Mouse (Mus musculus) CH12.LX (cell line): ENCODE results near the gene Sds. TPM values are rescaled to one million over a fixed set of nuclear protein-coding genes. Genes with fewer than 3 reads are reported as not detected.

ENCODE experiments used
- DNase-seq: peaks from one replicate; pipeline ENCODE4 v3.0.0-alpha.2; 2013; ENCODE audit errors: extremely low read depth
- H3K27ac ChIP-seq: 2 replicates; pipeline ENCODE4 v1.5.1; 2012; ENCODE audit warnings: low read depth, mild to moderate bottlenecking, control low read depth, moderate library complexity; ENCODE audit not compliant: insufficient read depth
- H3K27me3 ChIP-seq: replicated peaks from 2 replicates; pipeline ENCODE3; 2012; ENCODE audit warnings: inconsistent platforms
- H3K36me3 ChIP-seq, 2 experiments: replicated peaks in 1 of 2; 2 replicates each; pipeline versions ENCODE3 to v1.6.1; 2012; ENCODE audit warnings: inconsistent platforms in 1 of 2, low read length in 1 of 2, mild to moderate bottlenecking in 1 of 2, mixed read lengths in 1 of 2, moderate library complexity in 1 of 2; ENCODE audit not compliant: control insufficient read depth in 1 of 2, insufficient read depth in 1 of 2
- H3K4me1 ChIP-seq, 2 experiments: 2 replicates each; pipeline ENCODE4 v1.6.1; 2012; ENCODE audit warnings: inconsistent platforms in 1 of 2, moderate library complexity in 1 of 2; ENCODE audit not compliant: insufficient read depth in 2 of 2, control insufficient read depth in 1 of 2
- H3K4me2 ChIP-seq: 2 replicates; pipeline ENCODE4 v1.6.1; 2012; ENCODE audit warnings: low read depth, mild to moderate bottlenecking, control low read depth; ENCODE audit not compliant: poor library complexity, insufficient read depth, severe bottlenecking
- H3K4me3 ChIP-seq, 3 experiments: fragments of 150-350 bp in 1 of 3; sonication (generic) in 1 of 3; replicated peaks in 1 of 3; 2 replicates each; pipeline versions ENCODE3 to v1.5.1; 2011 to 2012; ENCODE audit warnings: low read depth in 2 of 3, low read length in 2 of 3, mild to moderate bottlenecking in 2 of 3, moderate library complexity in 2 of 3, control low read depth in 1 of 3, improper control_type of control experiment in 1 of 3, inconsistent platforms in 1 of 3, mixed read lengths in 1 of 3; ENCODE audit not compliant: poor library complexity in 1 of 3
- H3K79me2 ChIP-seq: replicated peaks from 2 replicates; pipeline ENCODE4 v1.6.1; 2012; ENCODE audit warnings: mild to moderate bottlenecking, moderate library complexity; ENCODE audit not compliant: control insufficient read depth, poor library complexity, insufficient read depth, severe bottlenecking; ENCODE audit errors: extremely low read depth
- H3K9ac ChIP-seq: 2 replicates; pipeline ENCODE4 v1.6.1; 2012; ENCODE audit warnings: low read depth, mild to moderate bottlenecking, control low read depth, moderate library complexity; ENCODE audit not compliant: insufficient read depth
- H3K9me3 ChIP-seq: replicated peaks from 2 replicates; pipeline ENCODE3; 2012; ENCODE audit warnings: low read length, inconsistent platforms, mixed read lengths
- BHLHE40 ChIP-seq: IDR thresholded peaks from 2 replicates; pipeline ENCODE4 v1.6.1; 2011; ENCODE audit warnings: mild to moderate bottlenecking, low read depth, low read length, improper control_type of control experiment
- CHD1 ChIP-seq: IDR thresholded peaks from 2 replicates; pipeline ENCODE4 v1.6.1; 2012; ENCODE audit warnings: low read depth, low read length, improper control_type of control experiment, inconsistent platforms
- CHD2 ChIP-seq: IDR thresholded peaks from 2 replicates; pipeline ENCODE4 v1.6.1; 2011; ENCODE audit warnings: low read length, improper control_type of control experiment
- CTCF ChIP-seq, 2 experiments: IDR thresholded peaks in 1 of 2; conservative IDR thresholded peaks in 1 of 2; 2 replicates each; pipeline ENCODE4 v1.5.1; 2011 to 2012; ENCODE audit warnings: low read depth in 2 of 2, low read length in 2 of 2, improper control_type of control experiment in 1 of 2, inconsistent platforms in 1 of 2, mild to moderate bottlenecking in 1 of 2, moderate library complexity in 1 of 2
- E2F4 ChIP-seq: IDR thresholded peaks from 2 replicates; pipeline ENCODE4 v1.6.1; 2011; ENCODE audit warnings: low read depth, low read length, improper control_type of control experiment; ENCODE audit not compliant: insufficient replicate concordance
- EP300 ChIP-seq: IDR thresholded peaks from 2 replicates; pipeline ENCODE4 v1.6.1; 2011; ENCODE audit warnings: low read length, improper control_type of control experiment
- ETS1 ChIP-seq: conservative IDR thresholded peaks from 2 replicates; pipeline ENCODE4 v1.6.1; 2012; ENCODE audit warnings: low read depth, mild to moderate bottlenecking, inconsistent platforms, low read length, improper control_type of control experiment, moderate library complexity
- GABPA ChIP-seq: IDR thresholded peaks from 2 replicates; pipeline ENCODE4 v1.6.1; 2012; ENCODE audit warnings: low read depth, low read length, improper control_type of control experiment, inconsistent platforms; ENCODE audit not compliant: insufficient replicate concordance
- JUND ChIP-seq: conservative IDR thresholded peaks from 2 replicates; pipeline ENCODE4 v1.6.1; 2011; ENCODE audit warnings: low read depth, low read length, improper control_type of control experiment
- MAX ChIP-seq: IDR thresholded peaks from 2 replicates; pipeline ENCODE4 v1.6.1; 2011; ENCODE audit warnings: low read length, improper control_type of control experiment
- MAZ ChIP-seq: IDR thresholded peaks from 2 replicates; pipeline ENCODE4 v1.6.1; 2012; ENCODE audit warnings: low read depth, mild to moderate bottlenecking, inconsistent platforms, low read length, improper control_type of control experiment, moderate library complexity
- MXI1 ChIP-seq: IDR thresholded peaks from 2 replicates; pipeline ENCODE4 v1.6.1; 2011; ENCODE audit warnings: mild to moderate bottlenecking, low read depth, low read length, improper control_type of control experiment
- POLR2A ChIP-seq: IDR thresholded peaks from 2 replicates; pipeline ENCODE4 v1.6.1; 2011; ENCODE audit warnings: low read depth, mild to moderate bottlenecking, improper control_type of control experiment, low read length
- RAD21 ChIP-seq: IDR thresholded peaks from 2 replicates; pipeline ENCODE4 v1.6.1; 2011; ENCODE audit warnings: low read depth, mild to moderate bottlenecking, low read length, improper control_type of control experiment, moderate library complexity
- RCOR1 ChIP-seq: conservative IDR thresholded peaks from 2 replicates; pipeline ENCODE4 v1.6.1; 2012; ENCODE audit warnings: low read depth, mild to moderate bottlenecking, inconsistent platforms, low read length, improper control_type of control experiment
- SIN3A ChIP-seq: IDR thresholded peaks from 2 replicates; pipeline ENCODE4 v1.6.1; 2012; ENCODE audit warnings: low read length, improper control_type of control experiment, inconsistent platforms
- SMC3 ChIP-seq: IDR thresholded peaks from 2 replicates; pipeline ENCODE4 v1.6.1; 2011; ENCODE audit warnings: low read depth, low read length, improper control_type of control experiment
- TCF12 ChIP-seq: IDR thresholded peaks from 2 replicates; pipeline ENCODE4 v1.6.1; 2014; ENCODE audit warnings: low read depth, mild to moderate bottlenecking, inconsistent platforms, low read length, improper control_type of control experiment
- ZKSCAN1 ChIP-seq: IDR thresholded peaks from 2 replicates; pipeline ENCODE4 v1.6.1; 2012; ENCODE audit warnings: low read depth, inconsistent platforms, low read length, improper control_type of control experiment, borderline replicate concordance
- ZMIZ1 ChIP-seq: IDR thresholded peaks from 2 replicates; pipeline ENCODE4 v1.6.1; 2012; ENCODE audit warnings: low read depth, mild to moderate bottlenecking, inconsistent platforms, low read length, improper control_type of control experiment
- dilution Hi-C: fragments of 300-500 bp; cut with MboI; formaldehyde crosslinking; loops from 2 replicates; pipeline ENCODE4 v1.14.3; 2020; ENCODE audit warnings: low sequenced_read_pairs; ENCODE audit not compliant: extremely low pct_unique_long_range_greater_than_20kb, extremely low pct_ligation_motif_present
- in situ Hi-C: fragments of 300-500 bp; cut with MboI; formaldehyde crosslinking; loops from 3 replicates; pipeline ENCODE4 v1.14.3; 2019; ENCODE audit warnings: low sequenced_read_pairs, low pct_ligation_motif_present, low pct_unique_long_range_greater_than_20kb, mixed read lengths
- polyA plus RNA-seq: library from polyadenylated mRNA; unstranded; fragments of >175 nt; gene quantifications from 2 replicates; pipeline ENCODE4 v1.2.1, GENCODE M21; 2012; ENCODE audit warnings: low read depth; ENCODE audit not compliant: insufficient read length
- total RNA-seq, 2 experiments: library from RNA; depleted of rRNA; stranded (reverse); fragments of 300-350 nt in 1 of 2; fragments of >200 nt in 1 of 2; gene quantifications; 2 replicates each; pipeline ENCODE4 v1.2.3; 2012 to 2014

Gene Sds
- total and polyA plus RNA-seq, 3 experiments: 0.76 TPM; not detected in 2

DNA sequence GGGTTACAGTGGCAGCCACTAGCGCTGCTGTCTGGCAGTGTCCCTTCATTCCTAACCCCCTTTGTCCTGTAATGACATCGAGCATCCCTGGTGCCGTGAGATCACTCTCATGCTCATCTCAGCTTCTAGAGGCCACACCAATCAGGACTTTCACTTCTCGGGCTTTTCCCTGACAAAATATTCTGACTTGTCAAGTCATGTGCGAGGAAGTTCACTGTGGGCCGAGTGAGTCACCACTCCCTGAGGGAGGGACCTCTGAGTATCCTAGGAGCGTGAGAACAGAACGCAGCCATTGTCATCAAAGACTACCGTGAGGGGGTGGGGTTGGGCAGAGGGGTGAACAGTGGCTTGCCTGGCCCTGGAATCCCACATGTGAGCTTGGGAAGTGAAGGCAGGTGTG is 41.2 kb downstream of the Sds start (continued):
- TF ChIP-seq SIN3A: 0 out of 2 replicates have a peak, but pooled peaks have one; percentile 49
- peak; percentile 62; the same call in 1 of the 2 replicates for TF ChIP-seq MAZ
- peak; percentile 74 for TF ChIP-seq EP300
- TF ChIP-seq MAX: peak; percentile 77
- TF ChIP-seq RCOR1: peak; percentile 72; the same call in 1 of the 2 replicates
- no peak for TF ChIP-seq CTCF (conservative IDR thresholded peaks at IDR 0.05 in 1 of 2, IDR thresholded peaks at IDR 0.05 in 1 of 2; ENCODE audit: low read depth in 2 of 2, low read length in 2 of 2)
- TF ChIP-seq SMC3: no peak
- peak; percentile 65; the same call in 1 of the 2 replicates for TF ChIP-seq TCF12
- no peak for TF ChIP-seq CHD1
- TF ChIP-seq GABPA: no peak
- peak; percentile 99 for TF ChIP-seq BHLHE40
- peak; percentile 30; the same call in 1 of the 2 replicates for TF ChIP-seq MXI1
- no peak; the same call in 1 of the 2 replicates for TF ChIP-seq CHD2

DNA sequence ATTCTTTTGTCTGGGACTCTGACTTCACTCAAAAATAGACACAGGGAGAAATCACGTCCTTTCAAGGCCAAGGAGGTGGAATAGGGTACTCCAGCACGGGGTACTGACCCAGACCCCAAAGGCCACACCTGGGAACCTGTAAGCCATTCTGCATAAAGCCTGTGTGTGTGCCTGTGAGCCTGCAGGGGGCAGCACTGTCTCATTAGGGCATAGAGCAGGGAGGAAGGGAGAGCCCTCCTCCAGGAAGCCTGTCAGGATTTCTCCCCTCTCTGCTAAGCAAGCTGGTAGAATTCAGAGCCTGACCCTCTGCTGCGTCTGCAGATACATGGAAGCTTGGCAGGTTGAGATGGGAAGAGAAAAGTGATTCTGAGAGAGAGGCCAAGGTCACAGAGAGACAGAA is 46.3 kb downstream of the Sds start:
- peak; percentile 48 for DNase-seq
- dilution Hi-C loops: no loop called here
- Histone ChIP-seq H3K79me2 (no peaks in the 10 kb centered on the region), H3K27ac (no peak overlapping the region), H3K4me2 (no peak overlapping the region), H3K9ac (no peak overlapping the region), H3K36me3 (peaks cover 18 to 66% of the 10 kb centered on the region in 2 experiments), H3K27me3 (no peaks in the 10 kb centered on the region), H3K4me3 (no peak overlapping the region), H3K4me1 (peaks cover 10 to 26% of the 10 kb centered on the region in 2 experiments), H3K9me3 (peaks cover 4% of the 10 kb centered on the region)
- no peak for TF ChIP-seq ZMIZ1
- TF ChIP-seq POLR2A: no peak
- TF ChIP-seq ETS1: no peak
- peak; percentile 72; the same call in 1 of the 2 replicates for TF ChIP-seq ZKSCAN1
- TF ChIP-seq CTCF (conservative IDR thresholded peaks at IDR 0.05 in 1 of 2, IDR thresholded peaks at IDR 0.05 in 1 of 2; ENCODE audit: low read depth in 2 of 2, low read length in 2 of 2): peak in 1 of 2 experiments; percentile 70; a peak in 2 of 4 replicates
- no peak for TF ChIP-seq JUND
- peak; percentile 68 for TF ChIP-seq SMC3
- no peak for TF ChIP-seq CHD2
- TF ChIP-seq RAD21: peak; percentile 57
- no peak for TF ChIP-seq E2F4
- no peak for TF ChIP-seq MXI1
- TF ChIP-seq, all 38 proteins: peak for 4
- in situ Hi-C loops: loop anchor here (25.0 kb wide), 1 partner anchor 190 kb away; the partner anchor contains the start of gene Dtx1
